Mouse (Mus musculus): Measurements from ENCODE around the gene Fam192a.

Gene Fam192a

GRCm38 (mm10) chr8:94601607-94602385, at the start of gene Fam192a, which contains the start of gene Rspry1:
Gene Fam192a (minus strand): TSS chr8:94601997.
Gene Rspry1 (plus strand): TSS chr8:94601937.
- DNase-seq (ENCODE audit: low spot score): peak; percentile 98

- no peak for DNase-seq (ENCODE audit: low spot score)
Measured at GRCm38 (mm10) chr8:94649496-94649895, 47.7 kb upstream of the Fam192a start.

- DNase-seq (ENCODE audit: low spot score): no peak
Measured at GRCm38 (mm10) chr8:94646165-94646564, 44.4 kb upstream of the Fam192a start.

- no peak for DNase-seq (ENCODE audit: low spot score)
Measured at GRCm38 (mm10) chr8:94645202-94645601, 43.4 kb upstream of the Fam192a start.

- no peak for DNase-seq (ENCODE audit: low spot score)
Measured at GRCm38 (mm10) chr8:94641938-94642337, 40.1 kb upstream of the Fam192a start.

- no peak for DNase-seq (ENCODE audit: low spot score)
Measured at GRCm38 (mm10) chr8:94641183-94641582, 39.4 kb upstream of the Fam192a start.

- DNase-seq (ENCODE audit: low spot score): no peak
Measured at GRCm38 (mm10) chr8:94634211-94634610, 32.4 kb upstream of the Fam192a start.

- no peak for DNase-seq (ENCODE audit: low spot score)
Measured at GRCm38 (mm10) chr8:94633564-94634194, 31.9 kb upstream of the Fam192a start.

- DNase-seq (ENCODE audit: low spot score): no peak
Measured at GRCm38 (mm10) chr8:94624885-94625284, 23.1 kb upstream of the Fam192a start.

GRCm38 (mm10) chr8:94607064-94607463, 5.3 kb upstream of the Fam192a start:
- DNase-seq (ENCODE audit: low spot score): no peak

GRCm38 (mm10) chr8:94604030-94604429, 2.2 kb upstream of the Fam192a start:
- DNase-seq (ENCODE audit: low spot score): no peak

- peak; percentile 5 for DNase-seq (ENCODE audit: low spot score)
Measured at GRCm38 (mm10) chr8:94602471-94603131, 804 bp upstream of the Fam192a start.

- DNase-seq (ENCODE audit: low spot score): peak; percentile 11
Measured at GRCm38 (mm10) chr8:94601034-94601606, 677 bp downstream of the Fam192a start.

GRCm38 (mm10) chr8:94600478-94600877, 1.3 kb downstream of the Fam192a start:
- no peak for DNase-seq (ENCODE audit: low spot score)

- DNase-seq (ENCODE audit: low spot score): no peak
Measured at GRCm38 (mm10) chr8:94594211-94594610, 7.6 kb downstream of the Fam192a start.

GRCm38 (mm10) chr8:94591691-94592090, 10.1 kb downstream of the Fam192a start:
- DNase-seq (ENCODE audit: low spot score): no peak

GRCm38 (mm10) chr8:94584238-94584817, 17.5 kb downstream of the Fam192a start:
- DNase-seq (ENCODE audit: low spot score): peak; percentile 21

- no peak for DNase-seq (ENCODE audit: low spot score)
Measured at GRCm38 (mm10) chr8:94582569-94582968, 19.2 kb downstream of the Fam192a start.

- DNase-seq (ENCODE audit: low spot score): no peak
Measured at GRCm38 (mm10) chr8:94581820-94582483, 19.8 kb downstream of the Fam192a start.

- no peak for DNase-seq (ENCODE audit: low spot score)
Measured at GRCm38 (mm10) chr8:94575148-94575547, 26.6 kb downstream of the Fam192a start.

- DNase-seq (ENCODE audit: low spot score): no peak
Measured at GRCm38 (mm10) chr8:94574159-94574907, 27.5 kb downstream of the Fam192a start.
